Mouse (Mus musculus): ENCODE measurements around the gene St6galnac4.

The St6galnac4 gene

DNA sequence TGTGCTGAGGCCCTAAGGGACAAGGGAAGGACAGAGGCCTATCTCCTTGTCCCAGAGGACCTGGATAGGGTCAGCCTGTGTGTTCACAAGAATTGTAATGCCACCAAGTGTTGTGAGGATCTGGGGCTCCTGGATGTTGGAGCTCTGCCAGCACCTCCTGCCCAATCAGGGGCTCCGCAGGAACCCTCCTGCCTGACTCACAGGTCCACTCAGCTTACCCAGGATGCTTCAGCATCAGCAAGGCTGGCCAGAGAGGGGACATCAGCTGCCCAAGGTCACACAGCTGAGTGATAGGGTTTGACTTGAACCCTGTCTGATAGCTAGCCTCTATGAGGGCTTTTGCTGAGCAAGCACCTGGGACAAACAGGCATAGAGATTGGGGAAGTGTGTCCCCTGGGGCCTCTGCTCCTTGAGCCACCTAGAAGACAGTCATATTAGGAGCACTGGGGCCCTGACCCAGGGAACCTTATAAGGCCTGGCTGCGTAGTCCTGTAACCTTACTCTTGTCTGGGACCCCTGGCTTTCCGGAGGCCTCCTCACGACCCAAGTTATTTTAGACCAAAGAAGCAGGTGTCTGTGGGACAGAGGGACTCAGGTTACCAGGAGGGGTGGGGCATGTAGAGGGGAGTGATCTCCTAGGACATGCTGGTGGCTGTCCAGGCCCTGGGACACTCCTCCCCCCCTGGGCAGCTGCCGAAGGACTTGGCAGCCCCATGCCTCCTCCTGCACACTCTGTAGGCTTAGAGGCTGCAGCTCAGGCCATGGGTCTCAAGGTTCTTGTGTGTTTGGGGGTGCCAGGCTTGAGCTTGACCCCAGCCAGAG lies 39.2 kb downstream of the St6galnac4 start:
- in situ Hi-C loops (cut with MboI, MseI): no loop called here

DNA sequence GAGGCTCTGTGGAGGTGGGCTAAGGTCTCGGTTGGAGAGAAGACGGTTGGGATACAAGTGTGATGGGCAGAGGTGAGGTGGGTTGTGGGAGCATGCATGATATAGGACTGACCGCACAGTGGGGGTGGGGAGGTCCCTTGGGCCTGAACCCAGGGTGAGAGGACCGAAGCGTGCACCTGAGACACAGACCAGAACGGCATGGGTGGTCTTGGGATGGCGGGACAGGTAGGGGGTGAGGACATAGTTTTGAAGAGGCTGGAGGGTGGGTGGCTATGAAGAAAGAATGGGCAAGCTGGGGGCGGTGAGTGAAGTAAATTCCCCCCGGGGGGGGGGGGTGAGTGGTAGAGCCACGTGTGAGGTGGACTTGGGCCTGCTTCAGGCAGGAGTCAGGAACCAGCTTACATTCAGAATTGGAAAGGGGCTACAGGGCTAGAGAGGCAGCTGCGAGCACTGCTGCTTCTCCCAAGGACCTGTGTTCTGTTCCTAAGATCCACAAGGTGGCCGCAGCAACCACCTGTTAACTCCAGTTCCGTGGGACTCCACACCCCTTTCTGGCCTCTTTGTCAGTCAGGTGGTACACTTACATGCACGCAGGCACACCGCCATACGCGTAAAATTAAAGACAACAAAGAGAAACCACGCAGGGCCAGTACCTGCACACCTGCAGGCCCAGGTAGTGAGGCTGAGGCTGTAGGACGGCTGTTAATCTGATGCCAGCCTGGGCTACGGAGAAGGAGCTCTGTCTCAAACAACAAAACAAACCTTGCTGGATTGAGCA lies 40.6 kb downstream of the St6galnac4 start:
- in situ Hi-C loops (cut with MboI, MseI): no loop called here

DNA sequence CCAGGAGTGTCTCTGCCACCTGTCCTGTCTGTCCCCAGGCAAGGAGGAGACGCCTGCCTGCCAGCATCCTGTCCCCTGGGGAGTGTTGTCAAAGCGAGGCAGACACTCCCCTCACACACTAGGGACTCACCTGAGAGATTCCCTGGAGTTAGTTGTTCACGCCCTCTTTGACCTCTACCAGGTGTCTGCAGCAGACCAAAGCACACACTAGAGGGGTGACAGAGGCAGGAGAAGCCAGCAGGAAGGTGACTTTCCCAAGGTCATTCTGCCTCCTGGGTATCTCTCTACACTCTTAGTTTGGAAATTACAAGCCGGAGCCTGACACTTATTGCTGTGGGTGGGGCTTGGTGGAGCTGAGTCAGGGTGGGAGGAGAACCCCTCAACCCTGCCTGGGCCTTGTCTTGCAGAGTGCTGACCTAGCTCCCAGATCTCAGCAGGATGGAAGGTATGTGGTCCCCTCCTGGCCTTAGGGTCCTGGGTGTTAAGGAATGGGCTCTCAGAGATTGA lies 41.2 kb downstream of the St6galnac4 start:
- in situ Hi-C loops (cut with MboI, MseI): no loop called here

DNA sequence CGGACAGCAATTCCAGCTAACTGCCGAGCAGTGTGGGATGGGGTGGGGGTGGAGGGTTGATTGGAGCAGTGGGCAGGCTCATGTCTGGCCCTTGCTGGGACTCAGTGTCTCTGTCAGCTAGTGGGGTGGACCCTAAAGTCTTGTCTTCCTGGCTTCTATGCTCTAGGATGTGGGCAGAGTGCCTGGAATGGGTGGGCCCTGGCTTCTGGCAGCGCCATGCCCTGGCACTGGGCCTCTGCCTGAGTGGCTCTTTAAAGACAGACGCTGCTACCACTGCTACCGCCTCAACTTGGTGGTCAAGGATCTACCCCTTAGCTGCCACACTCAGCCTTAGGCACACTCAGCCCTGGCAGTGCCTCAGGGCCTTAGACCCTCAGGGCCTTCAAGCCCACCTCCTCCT lies 41.8 kb downstream of the St6galnac4 start:
- in situ Hi-C loops (cut with MboI, MseI): no loop called here

DNA sequence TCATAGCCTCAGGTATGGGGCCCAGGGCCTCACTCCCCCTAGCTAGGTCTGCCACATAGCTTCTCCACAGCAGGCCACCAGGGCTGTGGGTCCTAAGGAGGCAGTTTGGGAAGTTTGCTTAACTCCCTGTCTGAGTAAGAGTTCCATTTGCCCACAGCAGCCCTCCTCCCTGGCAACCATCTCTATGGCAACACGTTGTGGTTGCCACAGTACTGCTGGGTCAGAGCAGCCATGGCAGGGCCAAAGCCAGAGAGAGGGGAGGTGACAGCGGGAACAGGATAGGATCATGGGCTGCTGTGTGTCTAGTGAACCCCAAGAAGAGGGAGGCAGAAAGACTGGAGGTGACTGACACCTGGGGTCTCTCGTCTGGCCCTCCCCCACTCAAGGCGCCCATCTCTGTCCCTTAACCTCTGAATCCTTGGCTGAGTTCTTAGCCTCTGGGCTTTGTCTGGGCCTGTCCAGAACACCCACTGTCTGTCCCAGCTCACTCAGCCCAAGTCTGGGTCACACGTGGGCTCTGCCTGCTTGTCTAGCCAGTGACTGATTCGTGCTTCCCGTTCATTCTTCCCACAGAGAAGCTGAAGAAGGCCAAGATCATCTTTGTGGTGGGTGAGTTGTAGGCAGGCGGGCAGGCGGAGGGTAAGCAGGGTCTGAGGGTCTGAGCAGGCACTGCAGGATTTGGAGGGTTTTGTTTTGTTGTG lies 42.5 kb downstream of the St6galnac4 start:
- in situ Hi-C loops (cut with MboI, MseI): no loop called here

DNA sequence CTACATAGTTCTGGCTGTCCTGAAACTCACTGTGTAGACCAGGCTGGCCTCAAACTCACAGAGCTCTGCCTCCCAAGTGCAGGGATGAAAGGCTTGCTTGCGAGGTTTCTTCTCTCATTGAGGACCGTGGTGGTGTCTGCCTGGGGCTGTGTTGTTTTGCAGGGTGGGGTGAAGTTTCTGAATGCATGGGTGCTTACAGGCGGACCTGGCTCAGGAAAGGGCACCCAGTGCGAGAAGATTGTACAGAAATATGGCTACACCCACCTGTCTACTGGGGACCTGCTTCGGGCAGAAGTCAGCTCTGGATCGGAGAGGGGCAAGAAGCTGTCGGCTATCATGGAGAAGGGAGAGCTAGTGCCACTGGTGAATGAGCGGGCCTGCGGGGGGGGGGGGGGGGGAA lies 43.1 kb downstream of the St6galnac4 start:
- in situ Hi-C loops (cut with MboI, MseI): loop anchor here (10.0 kb wide), 1 partner anchor 55 kb away; no protein-coding TSS in a partner anchor

DNA sequence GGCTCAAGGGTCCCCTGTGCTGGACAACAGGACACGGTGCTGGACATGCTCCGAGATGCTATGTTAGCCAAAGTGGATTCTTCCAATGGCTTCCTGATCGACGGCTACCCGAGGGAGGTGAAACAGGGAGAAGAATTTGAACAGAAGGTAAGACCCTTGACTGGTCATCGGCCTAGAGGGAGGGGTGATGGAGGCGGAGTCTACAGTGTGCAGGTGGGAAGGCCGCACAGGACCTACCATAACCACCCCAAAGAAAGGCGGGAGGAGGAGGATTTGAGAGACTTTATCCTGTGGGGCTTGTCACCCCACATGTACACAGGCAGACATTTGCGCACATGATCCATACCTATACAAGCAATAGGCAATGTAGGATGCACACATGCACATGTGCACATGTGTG lies 44.2 kb downstream of the St6galnac4 start:
- in situ Hi-C loops (cut with MboI, MseI): loop anchor here (10.0 kb wide), 1 partner anchor 54 kb away; no protein-coding TSS in a partner anchor

DNA sequence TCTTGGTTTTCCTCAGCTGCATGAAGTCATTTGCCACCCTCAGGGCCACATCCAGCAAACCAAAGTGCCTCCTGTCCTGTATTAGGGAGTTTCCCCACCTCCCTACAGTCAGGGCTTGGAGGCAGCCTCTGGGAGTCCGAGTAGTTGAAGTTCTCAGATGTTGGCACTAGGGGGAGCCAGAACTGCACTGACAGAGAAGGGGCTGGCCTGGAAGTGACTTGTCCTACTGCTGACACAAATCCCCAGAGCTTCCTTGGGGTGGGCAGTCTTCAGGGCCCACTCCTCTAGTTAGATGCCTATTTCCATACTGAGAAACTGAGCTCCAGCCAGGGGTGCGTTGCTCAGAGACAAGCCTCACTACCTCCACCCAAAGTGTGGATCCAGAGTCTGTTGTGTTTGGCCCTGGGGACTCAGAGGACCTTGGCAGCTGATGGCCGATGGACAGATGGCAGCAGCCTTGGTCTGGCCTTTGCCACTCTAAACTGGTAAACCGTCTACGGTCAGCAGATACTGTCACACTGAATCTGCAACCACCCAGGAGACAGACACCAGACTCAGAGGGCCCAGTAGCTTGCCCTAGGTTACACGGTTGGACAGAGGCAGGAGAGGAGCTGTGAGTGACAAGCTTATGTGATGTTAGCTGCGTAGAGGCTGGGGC lies 45.0 kb downstream of the St6galnac4 start:
- in situ Hi-C loops (cut with MboI, MseI): loop anchor here (10.0 kb wide), 1 partner anchor 53 kb away; no protein-coding TSS in a partner anchor

DNA sequence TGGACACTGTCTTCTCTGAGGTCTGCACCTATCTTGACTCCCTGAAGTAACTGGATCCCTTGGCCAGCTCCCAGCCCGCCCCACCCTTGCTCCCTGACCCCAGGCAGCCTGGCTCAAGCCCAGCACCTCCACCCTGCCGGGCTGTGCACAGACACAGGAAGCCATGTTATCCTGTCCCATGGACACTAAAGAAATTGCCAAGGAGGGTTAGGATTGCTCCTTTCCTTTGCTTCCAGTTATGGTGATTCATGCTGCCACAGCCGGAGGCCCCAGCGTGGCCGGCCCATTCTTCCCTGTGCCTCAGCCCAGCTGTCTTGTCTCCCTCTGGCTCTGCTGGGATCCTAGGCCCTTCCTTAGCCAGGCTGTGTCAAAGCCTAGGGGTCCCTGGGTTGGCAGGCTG lies 46.8 kb downstream of the St6galnac4 start:
- in situ Hi-C loops (cut with MboI, MseI): loop anchor here (10.0 kb wide), 1 partner anchor 51 kb away; no protein-coding TSS in a partner anchor

DNA sequence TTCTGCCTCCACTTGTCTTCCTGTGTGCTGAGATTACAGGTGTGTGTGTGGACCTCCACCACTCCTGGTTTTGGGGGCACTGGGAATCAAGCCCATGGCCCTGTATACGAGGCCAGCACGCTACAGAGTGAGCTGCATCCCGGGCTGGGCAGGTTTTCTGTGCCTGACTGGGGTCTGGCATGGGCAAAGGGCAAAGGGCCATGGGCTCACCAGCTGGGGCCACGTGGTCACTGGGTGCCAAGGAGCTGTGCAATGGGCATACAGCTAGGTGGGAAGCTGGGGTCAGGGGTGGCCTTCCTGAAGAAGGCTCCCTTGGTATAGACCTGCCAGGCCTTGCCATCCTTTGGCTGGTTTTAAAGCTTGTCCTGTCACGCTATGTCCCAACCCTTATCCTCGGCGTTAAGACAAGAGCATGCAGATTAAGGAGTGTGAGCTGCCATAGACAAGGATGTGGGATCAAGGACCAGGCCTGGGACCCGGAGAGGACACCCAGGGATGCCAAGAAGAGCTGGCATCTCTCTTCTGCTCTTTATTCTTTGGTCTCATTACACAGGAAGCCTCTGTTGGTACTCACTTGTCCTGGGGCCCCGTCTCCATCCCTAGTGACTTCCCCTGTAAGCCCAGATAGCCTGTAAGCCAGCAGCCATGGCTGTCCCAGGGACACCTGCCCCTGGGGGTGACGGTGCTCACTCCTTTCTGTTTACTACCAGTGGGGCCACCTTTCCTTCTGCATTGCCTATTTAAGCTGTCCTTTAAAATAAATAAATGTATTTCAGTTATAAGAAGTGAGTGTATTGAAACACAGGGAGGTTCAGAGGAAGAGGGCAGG lies 47.6 kb downstream of the St6galnac4 start:
- in situ Hi-C loops (cut with MboI, MseI): loop anchor here (10.0 kb wide), 1 partner anchor 50 kb away; no protein-coding TSS in a partner anchor

DNA sequence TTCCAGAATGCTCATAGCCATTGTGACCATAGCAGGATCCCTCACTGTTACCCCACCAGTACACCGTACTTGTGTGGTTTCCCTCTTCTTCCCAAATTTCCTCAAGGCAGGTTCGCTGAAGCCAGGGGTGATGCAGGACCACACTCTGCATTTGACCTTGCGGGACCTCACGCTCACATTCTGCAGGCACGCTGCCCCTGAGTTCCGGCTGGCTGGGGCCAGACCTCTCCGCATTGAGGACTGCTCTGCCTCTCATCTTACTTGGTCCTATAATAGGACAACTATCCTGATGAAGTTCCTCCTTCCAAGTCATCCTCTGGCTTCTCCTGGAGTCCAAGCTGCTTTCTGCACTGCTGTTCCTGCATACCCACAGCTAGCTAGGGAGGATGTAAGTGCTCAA lies 49.7 kb downstream of the St6galnac4 start:
- in situ Hi-C loops (cut with MboI, MseI): loop anchor here (10.0 kb wide), 1 partner anchor 48 kb away; no protein-coding TSS in a partner anchor

DNA sequence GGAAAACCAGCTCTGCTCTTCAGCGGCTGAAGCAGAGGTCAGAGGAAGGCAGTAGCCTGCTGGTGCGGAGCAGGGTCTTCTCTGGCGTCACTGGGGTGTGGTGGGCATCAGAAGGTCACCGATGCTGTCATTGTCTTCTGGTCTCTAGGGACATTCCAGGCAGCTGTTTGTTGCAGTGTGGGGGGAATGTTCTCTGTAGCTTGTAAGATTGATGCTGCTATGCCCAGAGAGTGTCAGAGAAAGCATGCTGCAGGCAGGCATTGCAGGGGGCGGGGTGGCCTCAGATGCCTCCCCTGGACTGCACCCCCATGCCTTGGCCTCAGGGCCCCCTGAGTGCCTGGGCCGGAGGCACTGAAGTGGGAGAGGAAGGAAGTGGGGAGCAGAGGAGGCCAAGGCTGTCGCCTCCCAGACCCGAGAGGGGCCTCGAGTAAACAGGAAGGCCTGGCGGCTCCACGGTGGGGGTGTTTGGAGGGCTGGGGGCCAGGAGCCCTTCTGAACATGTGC lies 50.9 kb downstream of the St6galnac4 start:
- in situ Hi-C loops (cut with MboI, MseI): loop anchor here (10.0 kb wide), 1 partner anchor 47 kb away; no protein-coding TSS in a partner anchor

DNA sequence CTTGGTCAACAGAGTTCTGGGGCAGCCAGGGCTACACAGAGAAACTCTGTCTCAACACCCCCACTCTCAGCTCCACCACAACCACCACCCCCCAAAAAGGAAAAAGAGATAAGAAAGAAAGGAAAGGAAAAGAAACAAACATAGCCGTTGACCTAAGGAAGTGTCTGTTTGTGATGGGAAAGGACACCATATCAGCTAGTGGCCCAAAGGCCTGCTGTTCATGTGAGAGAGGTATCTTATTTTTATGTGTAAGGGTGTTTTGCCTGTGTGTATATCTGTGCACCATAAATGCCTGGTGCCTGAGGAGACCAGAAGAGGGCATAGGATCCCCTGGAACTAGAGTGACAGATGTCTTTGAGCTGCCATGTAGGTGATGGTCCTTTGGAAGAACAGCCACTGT lies 52.7 kb downstream of the St6galnac4 start:
- in situ Hi-C loops (cut with MboI, MseI): loop anchor here (10.0 kb wide), 1 partner anchor 45 kb away; no protein-coding TSS in a partner anchor

DNA sequence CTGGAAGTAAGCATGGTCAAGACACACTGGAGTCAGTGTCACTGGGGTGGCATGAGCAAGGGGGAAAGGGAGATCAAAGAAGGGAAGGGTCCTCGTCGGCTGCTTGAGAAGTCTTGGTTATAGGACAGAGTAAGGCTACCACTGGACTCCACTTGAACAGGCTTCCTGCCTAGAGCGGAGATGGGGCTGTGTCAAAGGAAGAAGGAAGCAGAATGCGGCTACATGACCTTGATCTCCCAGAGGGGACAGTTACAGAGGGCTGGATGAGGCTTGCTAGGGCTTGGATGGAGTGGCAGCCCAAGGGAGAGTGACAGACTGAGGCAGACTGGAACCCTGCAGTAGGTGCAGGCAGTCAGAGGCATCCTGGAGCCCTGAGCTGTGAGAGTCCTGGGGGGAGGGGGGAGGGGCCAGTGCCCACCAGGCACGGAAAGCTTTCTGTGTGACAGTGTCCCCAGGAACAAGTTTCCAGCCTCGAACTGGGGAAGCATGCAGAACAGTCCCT lies 53.7 kb downstream of the St6galnac4 start:
- in situ Hi-C loops (cut with MboI, MseI): no loop called here

DNA sequence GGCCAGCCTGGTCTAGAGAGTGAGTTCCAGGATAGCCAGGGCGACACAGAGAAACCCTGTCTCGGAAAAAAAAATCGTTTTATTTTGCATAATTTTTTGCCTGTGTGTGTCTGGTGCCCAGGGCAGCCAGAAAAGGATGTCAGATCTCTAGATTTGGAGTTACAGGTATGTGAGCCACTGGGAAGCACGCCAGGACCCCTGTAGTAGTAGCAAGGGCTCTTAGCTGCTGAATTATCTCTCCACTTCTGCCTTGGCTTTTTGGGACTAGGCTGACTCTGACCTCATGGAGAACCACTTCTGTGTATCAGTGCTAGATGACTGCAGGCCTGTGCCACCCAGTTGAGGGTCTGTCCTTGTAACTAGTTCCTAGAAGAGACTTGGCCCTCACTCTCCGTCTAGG lies 54.9 kb downstream of the St6galnac4 start:
- in situ Hi-C loops (cut with MboI, MseI): no loop called here

DNA sequence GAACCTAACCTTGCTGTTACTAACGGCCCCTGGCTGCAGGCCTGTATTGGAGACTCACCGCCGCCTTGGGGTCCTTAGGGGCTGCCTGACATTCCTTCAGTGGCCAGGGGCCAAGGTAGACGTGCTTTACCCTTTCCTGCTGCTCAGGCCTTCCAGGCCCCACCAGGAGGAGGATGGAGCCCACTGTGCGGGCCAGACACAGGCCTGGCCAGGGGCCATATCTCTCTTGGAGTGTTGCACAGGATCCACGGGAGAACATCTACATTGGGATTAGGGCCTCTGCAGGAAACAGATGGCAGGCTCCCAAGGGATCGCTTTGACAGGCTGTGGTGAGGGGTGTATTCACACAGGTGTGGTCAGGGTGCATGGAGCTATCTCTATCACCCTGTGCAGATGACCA lies 55.9 kb downstream of the St6galnac4 start:
- in situ Hi-C loops (cut with MboI, MseI): no loop called here

DNA sequence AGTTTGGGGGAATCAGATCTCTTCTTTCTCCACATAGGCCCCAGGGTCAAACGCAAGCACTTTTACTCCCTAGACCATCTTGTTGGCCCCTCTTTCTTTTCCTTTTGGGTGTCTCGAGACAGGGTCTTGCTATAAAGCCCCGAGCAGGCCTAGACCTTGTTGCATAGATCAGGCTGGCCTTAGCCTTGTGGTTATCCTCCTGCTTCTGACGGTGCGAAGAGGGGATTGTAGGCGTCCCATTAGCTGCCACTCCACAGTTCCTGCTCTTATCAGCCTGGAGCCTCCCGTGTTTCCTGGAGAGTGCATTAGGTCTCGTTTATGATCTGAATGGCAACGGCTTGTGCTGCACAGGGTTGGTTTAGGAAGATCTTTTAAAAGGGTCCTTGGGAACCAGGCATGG lies 57.2 kb downstream of the St6galnac4 start:
- in situ Hi-C loops (cut with MboI, MseI): no loop called here

DNA sequence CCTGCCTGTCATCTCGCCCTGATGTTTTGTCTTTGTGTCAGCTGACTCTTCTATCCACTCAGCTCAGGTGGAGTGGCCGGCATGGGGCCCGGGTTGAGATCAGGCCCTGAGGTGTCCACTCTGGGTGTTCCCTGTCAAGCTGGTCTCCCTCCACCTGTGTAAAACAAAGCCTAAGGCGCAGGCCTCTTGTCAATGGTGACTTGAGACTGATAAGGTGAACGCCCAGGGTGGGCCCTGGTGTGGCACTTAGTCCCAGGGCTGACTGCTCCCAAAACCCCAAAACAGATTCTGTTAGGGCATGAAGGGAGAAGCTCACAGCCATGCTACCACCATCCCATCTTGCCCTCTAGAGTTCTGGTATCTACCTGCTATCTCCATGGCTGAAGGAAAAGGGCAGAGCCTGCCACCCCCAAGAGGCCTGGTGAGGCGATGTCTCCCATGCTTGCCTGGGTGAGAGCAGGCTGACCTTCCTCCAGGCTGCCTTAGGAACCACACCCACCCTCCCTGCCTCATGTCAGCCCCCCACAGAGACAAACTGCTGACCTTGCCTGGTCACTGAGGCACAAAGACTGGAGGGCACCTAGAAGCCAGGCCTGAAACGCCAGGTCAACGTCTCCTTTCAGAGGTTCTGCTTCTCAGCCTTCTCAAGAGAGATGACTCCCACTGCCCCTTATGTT lies 58.0 kb downstream of the St6galnac4 start:
- in situ Hi-C loops (cut with MboI, MseI): no loop called here

DNA sequence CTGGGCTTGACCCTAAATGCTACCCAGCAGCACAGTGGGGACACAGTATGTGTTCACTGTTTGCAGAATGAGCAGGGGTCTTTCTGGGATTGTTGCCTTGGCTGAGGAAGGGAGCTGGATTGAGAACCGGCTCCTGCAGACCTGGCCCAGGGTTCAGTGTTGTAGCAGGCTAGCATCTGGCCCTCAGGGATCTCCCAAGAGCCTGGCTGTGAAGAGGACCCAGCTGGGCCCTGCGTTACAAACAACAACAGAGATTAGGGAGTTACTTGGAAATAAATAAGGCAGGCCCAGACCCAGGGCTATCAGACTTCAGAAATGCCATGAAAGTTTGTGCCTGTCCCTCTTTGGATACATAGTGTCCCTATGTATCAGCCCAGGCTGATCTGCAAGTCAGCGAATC lies 58.8 kb downstream of the St6galnac4 start:
- in situ Hi-C loops (cut with MboI, MseI): no loop called here
